Mouse (Mus musculus): ENCODE measurements at regions not wholly inside any gene's neighbourhood (a gene's known extent, or its start where the extent isn't known, plus 50 kb on each side); places are given as distances from the start of the nearest gene placed in this dataset.
A peak's percentile ranks its signal among the peaks of the same experiment; 100 is the strongest.

GRCm38 (mm10) chr15:86738776-86739175 lies 524.5 kb downstream of the Tbc1d22a start:
- no peaks in the 10 kb centered on the region for H3K9me3 ChIP-seq (replicated peaks)
- H3K4me2 ChIP-seq = no peak overlapping the region
- no peaks in the 10 kb centered on the region for H3K36me3 ChIP-seq (ENCODE audit: poor library complexity, severe bottlenecking)
- no peak overlapping the region for H3K4me3 ChIP-seq
- H3K27me3 ChIP-seq = no peaks in the 10 kb centered on the region
- H3K27ac ChIP-seq = no peak overlapping the region
- 95% methylated on average over 5 of the region's 5 CpGs for WGBS
- H3K9ac ChIP-seq = no peak overlapping the region
- no peak for ATAC-seq
- peaks cover 13% of the 10 kb centered on the region for H3K4me1 ChIP-seq

GRCm38 (mm10) chr15:86751436-86752136 lies 537.3 kb downstream of the Tbc1d22a start:
- no peak overlapping the region for H3K4me2 ChIP-seq
- no peak overlapping the region for H3K4me3 ChIP-seq
- no peak overlapping the region for H3K27ac ChIP-seq
- no peaks in the 10 kb centered on the region for H3K36me3 ChIP-seq (ENCODE audit: poor library complexity, severe bottlenecking)
- H3K9ac ChIP-seq = no peak overlapping the region
- H3K27me3 ChIP-seq = no peaks in the 10 kb centered on the region
- peak; percentile 36; the same call in 1 of the 2 replicates for ATAC-seq
- no peaks in the 10 kb centered on the region for H3K9me3 ChIP-seq (replicated peaks)
- 61% methylated on average over 10 of the region's 10 CpGs for WGBS
- H3K4me1 ChIP-seq = 0 out of 2 replicates have a peak, but pooled peaks cover 7% of the 10 kb centered on the region

GRCm38 (mm10) chr15:86763581-86764375 lies 549.5 kb downstream of the Tbc1d22a start:
- no peaks in the 10 kb centered on the region for H3K4me1 ChIP-seq
- no peak overlapping the region for H3K27ac ChIP-seq
- no peak overlapping the region for H3K9ac ChIP-seq
- no peaks in the 10 kb centered on the region for H3K9me3 ChIP-seq (replicated peaks)
- ATAC-seq = no peak
- no peaks in the 10 kb centered on the region for H3K36me3 ChIP-seq (ENCODE audit: poor library complexity, severe bottlenecking)
- no peak overlapping the region for H3K4me3 ChIP-seq
- no peak overlapping the region for H3K4me2 ChIP-seq
- no peaks in the 10 kb centered on the region for H3K27me3 ChIP-seq
- WGBS = 85% methylated on average over 10 of the region's 10 CpGs

GRCm38 (mm10) chr15:86767623-86768022 lies 553.4 kb downstream of the Tbc1d22a start:
- 86% methylated on average over 2 of the region's 2 CpGs for WGBS
- H3K4me1 ChIP-seq = no peaks in the 10 kb centered on the region
- H3K27me3 ChIP-seq = no peaks in the 10 kb centered on the region
- no peaks in the 10 kb centered on the region for H3K36me3 ChIP-seq (ENCODE audit: poor library complexity, severe bottlenecking)
- H3K27ac ChIP-seq = no peak overlapping the region
- no peak overlapping the region for H3K4me3 ChIP-seq
- H3K4me2 ChIP-seq = no peak overlapping the region
- no peaks in the 10 kb centered on the region for H3K9me3 ChIP-seq (replicated peaks)
- ATAC-seq = no peak
- no peak overlapping the region for H3K9ac ChIP-seq

GRCm38 (mm10) chr15:86773041-86773440 lies 558.8 kb downstream of the Tbc1d22a start:
- Histone ChIP-seq H3K36me3 (ENCODE audit: poor library complexity, severe bottlenecking) (no peaks in the 10 kb centered on the region), H3K9me3 (replicated peaks) (no peaks in the 10 kb centered on the region), H3K4me2 (no peak overlapping the region), H3K4me1 (0 out of 2 replicates have a peak, but pooled peaks cover 9% of the 10 kb centered on the region), H3K9ac (no peak overlapping the region), H3K4me3 (no peak overlapping the region), H3K27ac (no peak overlapping the region), H3K27me3 (no peaks in the 10 kb centered on the region)
- no peak for ATAC-seq
- WGBS = 87% methylated on average over 7 of the region's 7 CpGs

DNA sequence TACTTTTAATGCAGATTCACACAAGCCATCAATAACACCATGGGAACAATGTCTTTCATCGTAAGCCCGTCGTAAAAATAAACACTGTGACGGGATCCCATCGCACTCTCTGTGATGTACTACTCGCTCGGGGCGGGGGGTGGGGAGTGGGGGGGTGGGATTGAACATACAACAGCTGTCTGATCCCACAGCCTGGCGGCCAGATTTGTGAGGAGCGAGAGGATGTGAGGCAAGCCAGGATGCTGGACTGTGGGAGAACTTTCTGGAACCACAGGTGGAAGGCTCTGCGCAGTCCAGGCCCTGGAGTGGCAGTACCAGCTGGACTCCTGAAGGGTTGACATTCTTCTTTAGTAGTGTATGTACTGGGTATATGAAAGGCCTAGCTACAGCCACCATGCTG lies 563.7 kb downstream of the Tbc1d22a start:
- Histone ChIP-seq H3K27ac (no peak overlapping the region), H3K4me2 (no peak overlapping the region), H3K4me1 (0 out of 2 replicates have a peak, but pooled peaks cover 9% of the 10 kb centered on the region), H3K9ac (no peak overlapping the region), H3K27me3 (no peaks in the 10 kb centered on the region), H3K4me3 (no peak overlapping the region), H3K9me3 (replicated peaks) (no peaks in the 10 kb centered on the region), H3K36me3 (ENCODE audit: poor library complexity, severe bottlenecking) (no peaks in the 10 kb centered on the region)
- ATAC-seq = no peak
- 91% methylated on average over 11 of the region's 11 CpGs for WGBS

- 0 out of 2 replicates have a peak, but pooled peaks cover 4% of the 10 kb centered on the region for H3K4me1 ChIP-seq
Measured at GRCm38 (mm10) chr15:86781160-86781559, 566.9 kb downstream of the Tbc1d22a start.

DNA sequence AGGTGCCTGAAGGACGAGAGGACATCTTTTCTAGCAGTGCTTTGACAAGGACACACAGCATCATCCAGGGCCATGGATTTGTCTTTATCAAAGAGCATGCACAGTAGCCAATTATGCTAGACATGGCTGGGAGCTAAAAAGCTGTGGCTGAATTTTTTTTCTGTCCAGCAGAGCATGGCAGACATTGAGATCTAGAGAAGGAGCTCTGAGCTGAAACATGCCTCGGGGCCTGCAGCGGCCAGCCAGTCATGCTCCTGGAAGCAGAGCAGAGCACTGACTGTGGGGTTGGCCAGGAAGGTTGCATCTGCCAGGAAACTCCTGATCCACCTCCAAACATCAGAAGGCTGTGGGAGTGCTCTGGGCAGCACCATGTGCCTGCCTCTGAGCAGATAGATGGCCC lies 580.5 kb downstream of the Tbc1d22a start:
- Histone ChIP-seq H3K36me3 (ENCODE audit: poor library complexity, severe bottlenecking) (no peaks in the 10 kb centered on the region), H3K27ac (no peak overlapping the region), H3K4me1 (no peaks in the 10 kb centered on the region), H3K4me2 (no peak overlapping the region), H3K9me3 (replicated peaks) (no peaks in the 10 kb centered on the region), H3K27me3 (no peaks in the 10 kb centered on the region), H3K9ac (no peak overlapping the region), H3K4me3 (no peak overlapping the region)
- no peak for ATAC-seq
- WGBS = 82% methylated on average over 3 of the region's 3 CpGs

More at GRCm38 (mm10) chr15:86781160-86781559, 566.9 kb downstream of the Tbc1d22a start:
- Histone ChIP-seq H3K36me3 (ENCODE audit: poor library complexity, severe bottlenecking) (no peaks in the 10 kb centered on the region), H3K9ac (no peak overlapping the region), H3K27ac (no peak overlapping the region), H3K4me3 (no peak overlapping the region), H3K4me2 (no peak overlapping the region), H3K27me3 (no peaks in the 10 kb centered on the region), H3K9me3 (replicated peaks) (no peaks in the 10 kb centered on the region)
- WGBS = 90% methylated on average over 11 of the region's 11 CpGs
- ATAC-seq = no peak

- no peaks in the 10 kb centered on the region for H3K36me3 ChIP-seq (ENCODE audit: poor library complexity, severe bottlenecking)
- no peak for ATAC-seq
- 95% methylated on average over 9 of the region's 9 CpGs for WGBS
Measured at GRCm38 (mm10) chr15:86798474-86799178, 584.4 kb downstream of the Tbc1d22a start.

GRCm38 (mm10) chr15:86807296-86808080 lies 593.2 kb downstream of the Tbc1d22a start:
- H3K9me3 ChIP-seq (replicated peaks) = no peaks in the 10 kb centered on the region
- H3K36me3 ChIP-seq (ENCODE audit: poor library complexity, severe bottlenecking) = no peaks in the 10 kb centered on the region
- H3K27ac ChIP-seq = no peak overlapping the region
- no peaks in the 10 kb centered on the region for H3K4me1 ChIP-seq
- no peak overlapping the region for H3K9ac ChIP-seq
- no peak overlapping the region for H3K4me3 ChIP-seq
- H3K4me2 ChIP-seq = no peak overlapping the region
- 81% methylated on average over 13 of the region's 13 CpGs for WGBS
- no peaks in the 10 kb centered on the region for H3K27me3 ChIP-seq
- ATAC-seq = no peak

More at GRCm38 (mm10) chr15:86798474-86799178, 584.4 kb downstream of the Tbc1d22a start:
- Histone ChIP-seq H3K4me2 (no peak overlapping the region), H3K4me3 (no peak overlapping the region), H3K4me1 (no peaks in the 10 kb centered on the region), H3K27ac (no peak overlapping the region), H3K9me3 (replicated peaks) (no peaks in the 10 kb centered on the region), H3K27me3 (no peaks in the 10 kb centered on the region), H3K9ac (no peak overlapping the region)

DNA sequence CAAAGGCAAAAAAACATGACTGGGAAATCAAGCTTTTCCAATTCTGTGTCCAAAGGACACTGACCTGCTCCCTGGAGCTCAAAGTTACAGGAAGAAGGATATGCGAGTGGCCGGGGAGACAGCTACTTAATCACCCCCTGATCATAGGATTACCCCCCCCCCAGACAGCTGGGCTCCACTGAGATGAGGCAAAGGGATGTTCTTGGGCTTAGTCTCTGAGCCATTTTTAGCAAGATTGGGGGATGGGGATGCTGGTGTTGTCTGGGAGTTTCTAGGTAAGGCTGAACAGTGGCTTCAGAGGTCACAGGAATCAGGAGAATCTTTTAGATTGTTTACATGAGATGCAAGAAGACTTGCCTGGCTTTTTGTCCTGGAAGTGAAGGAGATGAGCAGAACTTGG lies 597.6 kb downstream of the Tbc1d22a start:
- no peaks in the 10 kb centered on the region for H3K9me3 ChIP-seq (replicated peaks)
- no peak overlapping the region for H3K4me2 ChIP-seq
- H3K36me3 ChIP-seq (ENCODE audit: poor library complexity, severe bottlenecking) = no peaks in the 10 kb centered on the region
- no peak for ATAC-seq
- WGBS = 90% methylated on average over 2 of the region's 2 CpGs
- H3K4me1 ChIP-seq = no peaks in the 10 kb centered on the region
- no peak overlapping the region for H3K4me3 ChIP-seq
- no peak overlapping the region for H3K9ac ChIP-seq
- H3K27ac ChIP-seq = no peak overlapping the region
- no peaks in the 10 kb centered on the region for H3K27me3 ChIP-seq
